Mouse (Mus musculus): ENCODE data around the gene Msh4.
"Not testable (repeated sequence)": the region's sequence is repeated elsewhere in the genome, so short reads cannot be mapped to it uniquely, and the experiment has no call there.

- TF ChIP-seq ZKSCAN1 (IDR thresholded peaks at IDR 0.05; ENCODE audit: borderline replicate concordance, low read depth, low read length); ZNF384 (IDR thresholded peaks at IDR 0.05; ENCODE audit: low read depth, low read length); RCOR1 (conservative IDR thresholded peaks at IDR 0.05; ENCODE audit: low read depth, low read length): not testable (repeated sequence)
These were observed 45.5 kb downstream of the Msh4 start for GRCm38 (mm10) chr3:153860392-153860791.
